Mouse (Mus musculus) thymus, adult 2 months (tissue): ENCODE results near the gene Fam210b.

ENCODE experiments used
- CTCF ChIP-seq: fragments of 200-500 bp; IDR thresholded peaks from 2 replicates; pipeline ENCODE4 v1.5.1; 2012; ENCODE audit warnings: mild to moderate bottlenecking, control low read depth, low read length, moderate library complexity, borderline replicate concordance; ENCODE audit not compliant: control insufficient read depth, poor library complexity, insufficient read depth; ENCODE audit errors: extremely low read depth
- POLR2A ChIP-seq: fragments of 200-500 bp; IDR thresholded peaks from 2 replicates; pipeline ENCODE4 v1.6.1; 2012; ENCODE audit warnings: mild to moderate bottlenecking, low read length, control low read depth, moderate library complexity; ENCODE audit not compliant: control insufficient read depth, poor library complexity, insufficient read depth; ENCODE audit errors: extremely low read depth

DNA sequence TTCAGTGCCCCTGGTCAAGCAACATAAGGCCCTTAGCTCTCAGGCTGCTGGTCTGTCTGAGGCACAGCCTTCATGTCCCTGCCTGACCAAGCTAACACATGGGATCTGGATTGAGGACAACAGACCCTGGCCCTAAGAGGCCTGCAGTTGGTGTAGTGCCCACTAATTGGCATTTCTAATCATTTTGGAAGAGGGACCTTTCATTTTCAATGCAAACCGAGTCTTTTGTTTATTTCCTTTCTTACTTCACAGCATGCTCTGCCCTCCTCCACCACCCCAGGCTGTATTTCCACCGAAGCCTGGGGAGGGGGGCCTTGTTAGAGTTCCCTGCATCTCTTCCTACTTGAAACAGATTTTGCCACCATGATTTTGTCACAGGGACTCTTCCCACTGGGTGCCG lies 4.4 kb upstream of the Fam210b start:
- TF ChIP-seq CTCF (no peak), POLR2A (no peak)
